Mouse (Mus musculus) forebrain, postnatal 0 days (tissue): ENCODE measurements around the gene Cox8a. TPM values are rescaled to one million over a fixed set of nuclear protein-coding genes. Genes with fewer than 3 reads are reported as not detected.

Experiments
- ATAC-seq: fragments of 200-750 bp; cut with Nextera tagmentation; 2 replicates; pipeline ENCODE4 v1.8.0; 2017; ENCODE audit warnings: mild to moderate bottlenecking, moderate library complexity
- DNase-seq: peaks from one replicate; pipeline ENCODE4 v3.0.0-alpha.2; 2015
- H3K27ac ChIP-seq: fragments of 300-500 bp; sonication (generic); 2 replicates; pipeline ENCODE4 v1.5.1; 2014; ENCODE audit warnings: low read depth, mild to moderate bottlenecking, antibody characterized with exemption, low read length, moderate library complexity, mixed read lengths
- H3K27me3 ChIP-seq: fragments of 300-500 bp; sonication (generic); 2 replicates; pipeline ENCODE4 v1.6.1; 2014; ENCODE audit warnings: mild to moderate bottlenecking, low read length, mixed read lengths; ENCODE audit not compliant: insufficient read depth
- H3K36me3 ChIP-seq: fragments of 300-500 bp; sonication (generic); 2 replicates; pipeline ENCODE4 v1.6.1; 2014; ENCODE audit warnings: mild to moderate bottlenecking, moderate library complexity; ENCODE audit not compliant: insufficient read depth
- H3K4me1 ChIP-seq: fragments of 300-500 bp; sonication (generic); 2 replicates; pipeline ENCODE4 v1.6.1; 2014; ENCODE audit warnings: antibody characterized with exemption; ENCODE audit not compliant: insufficient read depth
- H3K4me2 ChIP-seq: fragments of 300-500 bp; sonication (generic); 2 replicates; pipeline ENCODE4 v1.6.1; 2014; ENCODE audit warnings: low read depth, mild to moderate bottlenecking, moderate library complexity
- H3K4me3 ChIP-seq: fragments of 300-500 bp; sonication (generic); 2 replicates; pipeline ENCODE4 v1.5.1; 2014; ENCODE audit warnings: low read depth, low read length, mixed read lengths
- H3K9ac ChIP-seq: fragments of 300-500 bp; sonication (generic); 2 replicates; pipeline ENCODE4 v1.6.1; 2014; ENCODE audit warnings: mild to moderate bottlenecking
- H3K9me3 ChIP-seq: fragments of 300-500 bp; sonication (generic); 2 replicates; pipeline ENCODE4 v1.6.1; 2016; ENCODE audit warnings: low read length
- CTCF ChIP-seq: sonication (generic); IDR thresholded peaks from 2 replicates; pipeline ENCODE4 v1.5.1; 2016; ENCODE audit warnings: antibody characterized with exemption, control low read depth, low read depth
- WGBS: fragments of 180-500 bp; shearing (Covaris S2); extraction: QIAGEN DNeasy Blood & Tissue Kit; methylation state at CpG from one replicate; pipeline ENCODE4 v1.1.7; 2014; 5-methylcytosine and 5-hydroxymethylcytosine counted together
- polyA plus RNA-seq: library from polyadenylated mRNA; unstranded; fragments of >200 nt; fragmentation: Nextera tagmentation; extraction: Ambion mirVana; gene quantifications from 2 replicates; pipeline ENCODE4 v1.2.1, GENCODE M21; 2015
- total RNA-seq: library from RNA; depleted of rRNA; stranded (reverse); fragments of >200 nt; gene quantifications from 2 replicates; pipeline ENCODE4 v1.2.3, GENCODE M21; 2014

Cox8a gene
- total and polyA plus RNA-seq, 2 experiments from 2014 or later = 735 to 1,247 TPM

- Histone ChIP-seq H3K4me3 (no peak overlapping the region), H3K4me1 (0 out of 2 replicates have a peak, but pooled peaks cover 5% of the 10 kb centered on the region), H3K27ac (no peak overlapping the region), H3K36me3 (peaks cover 48% of the 10 kb centered on the region), H3K4me2 (no peak overlapping the region), H3K9me3 (no peaks in the 10 kb centered on the region), H3K27me3 (no peaks in the 10 kb centered on the region), H3K9ac (no peak overlapping the region)
- no peak for TF ChIP-seq CTCF
- ATAC-seq (peak; percentile 24; the same call in 1 of the 2 replicates), DNase-seq (no peak)
- 70% methylated on average over 9 of the region's 9 CpGs for WGBS
Observed at GRCm38 (mm10) chr19:7197445-7197844, 20.0 kb downstream of the Cox8a start.

GRCm38 (mm10) chr19:7196741-7197270 is 20.6 kb downstream of the Cox8a start:
- 0 out of 2 replicates have a peak, but pooled peaks cover 5% of the 10 kb centered on the region for H3K4me1 ChIP-seq
- no peaks in the 10 kb centered on the region for H3K9me3 ChIP-seq
- no peak for ATAC-seq
- WGBS = 15% methylated on average over 17 of the region's 17 CpGs
- H3K9ac ChIP-seq = no peak overlapping the region
- no peak overlapping the region for H3K27ac ChIP-seq
- peaks cover 45% of the 10 kb centered on the region for H3K36me3 ChIP-seq
- no peak overlapping the region for H3K4me3 ChIP-seq
- no peak for DNase-seq
- H3K4me2 ChIP-seq = no peak overlapping the region
- no peak for TF ChIP-seq CTCF
- H3K27me3 ChIP-seq = no peaks in the 10 kb centered on the region

GRCm38 (mm10) chr19:7195900-7196728 is 21.3 kb downstream of the Cox8a start:
- no peak overlapping the region for H3K4me3 ChIP-seq
- peaks cover 38% of the 10 kb centered on the region for H3K36me3 ChIP-seq
- 0 out of 2 replicates have a peak, but pooled peaks cover 5% of the 10 kb centered on the region for H3K4me1 ChIP-seq
- H3K4me2 ChIP-seq = no peak overlapping the region
- peak; percentile 84 for TF ChIP-seq CTCF
- no peaks in the 10 kb centered on the region for H3K27me3 ChIP-seq
- H3K9ac ChIP-seq = no peak overlapping the region
- no peaks in the 10 kb centered on the region for H3K9me3 ChIP-seq
- no peak for ATAC-seq
- 14% methylated on average over 33 of the region's 33 CpGs for WGBS
- H3K27ac ChIP-seq = no peak overlapping the region
- DNase-seq = peak; percentile 45

GRCm38 (mm10) chr19:7192561-7192967 is 24.9 kb downstream of the Cox8a start:
- H3K27ac ChIP-seq = no peak overlapping the region
- no peaks in the 10 kb centered on the region for H3K9me3 ChIP-seq
- peaks cover 4% of the 10 kb centered on the region; the same call in 1 of the 2 replicates for H3K36me3 ChIP-seq
- H3K4me3 ChIP-seq = no peak overlapping the region
- no peak overlapping the region for H3K9ac ChIP-seq
- WGBS = 9% methylated on average over 2 of the region's 2 CpGs
- TF ChIP-seq CTCF = no peak
- no peak for DNase-seq
- no peak for ATAC-seq
- H3K4me1 ChIP-seq = 0 out of 2 replicates have a peak, but pooled peaks cover 5% of the 10 kb centered on the region
- H3K4me2 ChIP-seq = no peak overlapping the region
- H3K27me3 ChIP-seq = no peaks in the 10 kb centered on the region

GRCm38 (mm10) chr19:7191639-7192038 is 25.8 kb downstream of the Cox8a start:
- H3K4me1 ChIP-seq = 0 out of 2 replicates have a peak, but pooled peaks cover 5% of the 10 kb centered on the region
- H3K4me3 ChIP-seq = no peak overlapping the region
- H3K4me2 ChIP-seq = no peak overlapping the region
- H3K27ac ChIP-seq = no peak overlapping the region
- DNase-seq = no peak
- H3K36me3 ChIP-seq = no peaks in the 10 kb centered on the region; the same call in 1 of the 2 replicates
- no peak for TF ChIP-seq CTCF
- no peak for ATAC-seq
- H3K27me3 ChIP-seq = no peaks in the 10 kb centered on the region
- no peak overlapping the region for H3K9ac ChIP-seq
- no peaks in the 10 kb centered on the region for H3K9me3 ChIP-seq
- 54% methylated on average over 6 of the region's 6 CpGs for WGBS

- H3K4me1 ChIP-seq = 0 out of 2 replicates have a peak, but pooled peaks cover 5% of the 10 kb centered on the region
- ATAC-seq (no peak), DNase-seq (no peak)
- H3K36me3 ChIP-seq = no peaks in the 10 kb centered on the region
- H3K9me3 ChIP-seq = no peaks in the 10 kb centered on the region
- no peak overlapping the region for H3K4me3 ChIP-seq
- no peaks in the 10 kb centered on the region for H3K27me3 ChIP-seq
- no peak for TF ChIP-seq CTCF
- no peak overlapping the region for H3K9ac ChIP-seq
- WGBS = 18% methylated on average over 5 of the region's 5 CpGs
- H3K27ac ChIP-seq = no peak overlapping the region
- H3K4me2 ChIP-seq = no peak overlapping the region
Observed at GRCm38 (mm10) chr19:7190986-7191385, 26.4 kb downstream of the Cox8a start.

GRCm38 (mm10) chr19:7189026-7189425 is 28.4 kb downstream of the Cox8a start:
- ATAC-seq = no peak
- 78% methylated on average over 4 of the region's 4 CpGs for WGBS
- no peak for TF ChIP-seq CTCF

More at GRCm38 (mm10) chr19:7189026-7189425, 28.4 kb downstream of the Cox8a start:
- Histone ChIP-seq H3K4me1 (0 out of 2 replicates have a peak, but pooled peaks cover 5% of the 10 kb centered on the region), H3K9ac (no peak overlapping the region), H3K27ac (no peak overlapping the region), H3K9me3 (no peaks in the 10 kb centered on the region), H3K4me2 (no peak overlapping the region), H3K4me3 (no peak overlapping the region), H3K27me3 (no peaks in the 10 kb centered on the region), H3K36me3 (no peaks in the 10 kb centered on the region)
- no peak for DNase-seq
